Mouse (Mus musculus) kidney, postnatal 0 days (tissue): Measurements from ENCODE around the gene Gm17617. TPM values are rescaled to one million over a fixed set of nuclear protein-coding genes. Genes with fewer than 3 reads are reported as not detected.
A peak's percentile ranks its signal among the peaks of the same experiment; 100 is the strongest.

Source experiments
- ATAC-seq: fragments of 200-750 bp; cut with Nextera tagmentation; replicated peaks from 2 replicates; pipeline ENCODE4 v1.8.0; 2017; ENCODE audit warnings: low read depth, moderate number of reproducible peaks, moderate TSS enrichment, moderate library complexity; ENCODE audit not compliant: low FRiP score
- DNase-seq: peaks from one replicate; pipeline ENCODE4 v3.0.0-alpha.2; 2016; ENCODE audit warnings: low spot score
- H3K27ac ChIP-seq: fragments of 300-500 bp; sonication (generic); 2 replicates; pipeline ENCODE4 v1.5.1; 2014; ENCODE audit warnings: mild to moderate bottlenecking
- H3K27me3 ChIP-seq: fragments of 300-500 bp; sonication (generic); 2 replicates; pipeline ENCODE4 v1.6.1; 2014; ENCODE audit warnings: low read length, mixed read lengths; ENCODE audit not compliant: insufficient read depth
- H3K36me3 ChIP-seq: fragments of 300-500 bp; sonication (generic); 2 replicates; pipeline ENCODE4 v1.6.1; 2014; ENCODE audit warnings: low read length, mixed read lengths; ENCODE audit not compliant: insufficient read depth
- H3K4me1 ChIP-seq: fragments of 300-500 bp; sonication (generic); replicated peaks from 2 replicates; pipeline ENCODE4 v1.6.1; 2014; ENCODE audit warnings: antibody characterized with exemption, low read length, mixed read lengths; ENCODE audit not compliant: insufficient read depth
- H3K4me2 ChIP-seq: fragments of 300-500 bp; sonication (generic); 2 replicates; pipeline ENCODE4 v1.6.1; 2014; ENCODE audit warnings: mild to moderate bottlenecking, low read length, moderate library complexity, mixed read lengths
- H3K4me3 ChIP-seq: fragments of 300-500 bp; sonication (generic); replicated peaks from 2 replicates; pipeline ENCODE4 v1.5.1; 2014; ENCODE audit warnings: low read depth, low read length
- H3K9ac ChIP-seq: fragments of 300-500 bp; sonication (generic); 2 replicates; pipeline ENCODE4 v1.6.1; 2014; ENCODE audit warnings: low read depth, low read length
- H3K9me3 ChIP-seq: fragments of 300-500 bp; sonication (generic); replicated peaks from 2 replicates; pipeline ENCODE4 v1.6.1; 2016; ENCODE audit warnings: low read length, inconsistent platforms, mixed read lengths
- CTCF ChIP-seq: IDR thresholded peaks from 2 replicates; pipeline ENCODE4 v1.5.1; 2016; ENCODE audit warnings: antibody characterized with exemption, low read depth, mild to moderate bottlenecking, moderate library complexity
- WGBS: fragments of 180-500 bp; shearing (Covaris S2); extraction: QIAGEN DNeasy Blood & Tissue Kit; methylation state at CpG from one replicate; pipeline ENCODE4 v1.1.7; 2014; 5-methylcytosine and 5-hydroxymethylcytosine counted together
- polyA plus RNA-seq: library from polyadenylated mRNA; unstranded; fragments of >200 nt; fragmentation: Nextera tagmentation; extraction: Ambion mirVana; gene quantifications from 2 replicates; pipeline ENCODE4 v1.2.1, GENCODE M21; 2015

The Gm17617 gene
- polyA plus RNA-seq, 1 experiment from 2014 or later: not detected

GRCm38 (mm10) chr13:55167798-55168197, 34.5 kb upstream of the Gm17617 start:
- Histone ChIP-seq H3K4me3 (no peak overlapping the region), H3K4me2 (no peak overlapping the region), H3K4me1 (peaks cover 17% of the 10 kb centered on the region; the same call in 1 of the 2 replicates), H3K9me3 (no peaks in the 10 kb centered on the region), H3K9ac (no peak overlapping the region), H3K27me3 (no peaks in the 10 kb centered on the region), H3K36me3 (no peaks in the 10 kb centered on the region), H3K27ac (peak overlapping the region; percentile 73; the same call in 1 of the 2 replicates)
- DNase-seq: no peak
- 59% methylated on average over 11 of the region's 11 CpGs for WGBS
- no peak for ATAC-seq
- no peak for TF ChIP-seq CTCF

GRCm38 (mm10) chr13:55166806-55167725, 33.7 kb upstream of the Gm17617 start:
- TF ChIP-seq CTCF: no peak
- WGBS: 85% methylated on average over 32 of the region's 32 CpGs
- H3K4me2 ChIP-seq: no peak overlapping the region
- no peak for DNase-seq
- no peak overlapping the region for H3K4me3 ChIP-seq
- peaks cover 14% of the 10 kb centered on the region; the same call in 1 of the 2 replicates for H3K4me1 ChIP-seq
- H3K9me3 ChIP-seq: no peaks in the 10 kb centered on the region
- no peaks in the 10 kb centered on the region for H3K36me3 ChIP-seq
- no peak overlapping the region for H3K9ac ChIP-seq
- H3K27me3 ChIP-seq: no peaks in the 10 kb centered on the region
- H3K27ac ChIP-seq: no peak overlapping the region
- no peak for ATAC-seq

GRCm38 (mm10) chr13:55165831-55166339, 32.5 kb upstream of the Gm17617 start:
- Histone ChIP-seq H3K9ac (no peak overlapping the region), H3K9me3 (no peaks in the 10 kb centered on the region), H3K4me2 (no peak overlapping the region), H3K36me3 (0 out of 2 replicates have a peak, but pooled peaks cover 6% of the 10 kb centered on the region), H3K4me3 (no peak overlapping the region), H3K27me3 (no peaks in the 10 kb centered on the region), H3K4me1 (peaks cover 7% of the 10 kb centered on the region; the same call in 1 of the 2 replicates), H3K27ac (no peak overlapping the region)
- 90% methylated on average over 16 of the region's 16 CpGs for WGBS
- ATAC-seq: no peak
- DNase-seq: no peak
- TF ChIP-seq CTCF: no peak

GRCm38 (mm10) chr13:55163553-55163952, 30.2 kb upstream of the Gm17617 start:
- peak; percentile 61 for DNase-seq
- H3K27me3 ChIP-seq: no peaks in the 10 kb centered on the region
- no peaks in the 10 kb centered on the region for H3K9me3 ChIP-seq
- no peak overlapping the region for H3K27ac ChIP-seq
- no peak overlapping the region for H3K9ac ChIP-seq
- H3K4me2 ChIP-seq: no peak overlapping the region
- no peak for TF ChIP-seq CTCF
- H3K4me1 ChIP-seq: 0 out of 2 replicates have a peak, but pooled peaks cover under 1% of the 10 kb centered on the region
- 43% methylated on average over 5 of the region's 5 CpGs for WGBS
- H3K36me3 ChIP-seq: 0 out of 2 replicates have a peak, but pooled peaks cover 6% of the 10 kb centered on the region
- ATAC-seq: no peak
- no peak overlapping the region for H3K4me3 ChIP-seq

- DNase-seq: no peak
- H3K4me1 ChIP-seq: no peaks in the 10 kb centered on the region
- no peak overlapping the region for H3K9ac ChIP-seq
- H3K36me3 ChIP-seq: 0 out of 2 replicates have a peak, but pooled peaks cover 6% of the 10 kb centered on the region
- WGBS: 45% methylated on average over 7 of the region's 7 CpGs
- no peaks in the 10 kb centered on the region for H3K9me3 ChIP-seq
- no peak overlapping the region for H3K4me3 ChIP-seq
- H3K27me3 ChIP-seq: no peaks in the 10 kb centered on the region
- no peak overlapping the region for H3K4me2 ChIP-seq
- no peak overlapping the region for H3K27ac ChIP-seq
- ATAC-seq: no peak
- no peak for TF ChIP-seq CTCF
Observed at GRCm38 (mm10) chr13:55162365-55162764, 29.0 kb upstream of the Gm17617 start.

GRCm38 (mm10) chr13:55153951-55154350, 20.6 kb upstream of the Gm17617 start:
- DNase-seq (no peak), ATAC-seq (no peak)
- H3K9me3 ChIP-seq: no peaks in the 10 kb centered on the region
- H3K36me3 ChIP-seq: no peaks in the 10 kb centered on the region
- H3K9ac ChIP-seq: no peak overlapping the region
- TF ChIP-seq CTCF: no peak
- no peak overlapping the region for H3K4me3 ChIP-seq
- peaks cover 8% of the 10 kb centered on the region for H3K4me1 ChIP-seq
- H3K27me3 ChIP-seq: no peaks in the 10 kb centered on the region; the same call in 1 of the 2 replicates
- WGBS: 84% methylated on average over 5 of the region's 5 CpGs
- no peak overlapping the region for H3K27ac ChIP-seq
- peak overlapping the region; percentile 83; the same call in 1 of the 2 replicates for H3K4me2 ChIP-seq
